In the genomic region with DNA sequence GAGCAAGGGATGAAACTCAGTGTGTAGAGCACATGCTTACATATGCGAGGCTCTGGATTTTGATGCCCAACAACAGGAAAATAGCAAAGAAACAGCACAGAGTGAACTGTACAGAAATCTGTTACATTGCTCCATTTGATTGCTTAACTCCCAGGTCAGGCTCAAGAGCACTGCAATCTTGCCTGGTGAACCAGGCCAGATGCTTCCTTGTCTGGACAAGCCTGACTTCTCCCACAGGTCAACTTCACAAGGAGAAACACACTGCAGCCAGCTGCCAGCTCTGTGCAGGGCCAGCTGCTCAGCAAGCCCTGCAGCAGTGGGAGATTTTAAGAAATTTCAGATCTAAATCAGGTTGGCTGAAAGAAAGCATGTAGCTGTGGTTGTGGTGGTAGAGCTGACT, we compare ENCODE assay signal across 18 mouse cellular contexts.
DNase-seq lines count a peak whose midpoint lies in the region; ATAC-seq and TF ChIP-seq lines count a peak whose summit lies in the region.
"Had no signal": no experiment of that assay in that cellular context is flagged by ENCODE, and none has a peak within 500 bp of the region (broad histone marks: within the 10 kb centered on the region; RNA-seq: fewer than 3 reads in every experiment).

No protein-coding gene starts in this region.

- no peaks in the 10 kb centered on the region for H3K27me3 ChIP-seq in liver, adult 2 months (ENCODE audit: control insufficient read depth, insufficient read depth, low read length)
- no peaks in the 10 kb centered on the region for H3K27me3 ChIP-seq in liver, embryonic 11.5 days (replicated peaks; ENCODE audit: control insufficient read depth, insufficient read depth, low read length)
- no peaks in the 10 kb centered on the region for H3K27me3 ChIP-seq in embryonic facial prominence, embryonic 14.5 days (replicated peaks; ENCODE audit: control insufficient read depth, insufficient read depth, low read length)
- no peaks in the 10 kb centered on the region for H3K27me3 ChIP-seq in intestine, postnatal 0 days (replicated peaks; ENCODE audit: control insufficient read depth, insufficient read depth, low read length)
- H3K27me3 ChIP-seq in heart, embryonic 11.5 days (ENCODE audit: control insufficient read depth, insufficient read depth, low read length), result no peaks in the 10 kb centered on the region
- H3K27me3 ChIP-seq: midbrain, embryonic 12.5 days had no signal

- H3K4me2 ChIP-seq in liver, embryonic 11.5 days, result no peak overlapping the region
- no peak overlapping the region for H3K4me2 ChIP-seq in embryonic facial prominence, embryonic 14.5 days (ENCODE audit: low read depth, low read length)
- no peak overlapping the region for H3K4me2 ChIP-seq in intestine, postnatal 0 days (replicated peaks; ENCODE audit: low read depth)
- no peak overlapping the region for H3K4me2 ChIP-seq in heart, embryonic 11.5 days
- H3K4me2 ChIP-seq: hindbrain, embryonic 14.5 days; midbrain, embryonic 12.5 days had no signal

- no peak overlapping the region for H3K4me3 ChIP-seq in liver, adult 2 months (ENCODE audit: insufficient read depth, low read depth, low read length)
- H3K4me3 ChIP-seq in liver, embryonic 11.5 days (ENCODE audit: low read depth, low read length), result no peak overlapping the region
- H3K4me3 ChIP-seq in embryonic facial prominence, embryonic 14.5 days (ENCODE audit: low read depth, low read length), result no peak overlapping the region
- no peak overlapping the region for H3K4me3 ChIP-seq in intestine, postnatal 0 days (ENCODE audit: low read depth, low read length)
- H3K4me3 ChIP-seq in heart, embryonic 11.5 days (ENCODE audit: low read depth, low read length), result no peak overlapping the region
- H3K4me3 ChIP-seq: heart, embryonic 10.5 days; midbrain, embryonic 12.5 days; myocyte had no signal

- no peak overlapping the region for H3K27ac ChIP-seq in liver, adult 2 months (replicated peaks; ENCODE audit: insufficient read depth, low read depth, low read length)
- H3K27ac ChIP-seq in liver, embryonic 11.5 days (ENCODE audit: low read depth, low read length), result no peak overlapping the region
- no peak overlapping the region for H3K27ac ChIP-seq in embryonic facial prominence, embryonic 14.5 days (replicated peaks; ENCODE audit: low read depth, low read length)
- no peak overlapping the region for H3K27ac ChIP-seq in intestine, postnatal 0 days (ENCODE audit: low read depth, low read length)
- no peak overlapping the region for H3K27ac ChIP-seq in heart, embryonic 11.5 days (ENCODE audit: low read depth, low read length)
- H3K27ac ChIP-seq: heart, embryonic 10.5 days; hindbrain, embryonic 14.5 days; midbrain, embryonic 12.5 days had no signal

- DNase-seq in liver, adult 2 months (ENCODE audit: extremely low read depth, low read depth, low spot score), result peak; percentile 7
- DNase-seq in liver, embryonic 11.5 days (ENCODE audit: low spot score), result no peak
- DNase-seq in embryonic facial prominence, embryonic 14.5 days (ENCODE audit: low spot score), result peak; percentile 12
- DNase-seq: adrenal gland, postnatal 36 days; cerebellum, adult 9-11 months; gastrocnemius, postnatal 10 days; liver; retina, postnatal 1 day; thymus, postnatal 36 days had no signal

- H3K36me3 ChIP-seq in liver, adult 2 months (ENCODE audit: control insufficient read depth, insufficient read depth, low read length), result no peaks in the 10 kb centered on the region
- no peaks in the 10 kb centered on the region for H3K36me3 ChIP-seq in liver, embryonic 11.5 days (ENCODE audit: control insufficient read depth, insufficient read depth, low read length)
- no peaks in the 10 kb centered on the region for H3K36me3 ChIP-seq in embryonic facial prominence, embryonic 14.5 days (ENCODE audit: control insufficient read depth, insufficient read depth, low read length)
- no peaks in the 10 kb centered on the region for H3K36me3 ChIP-seq in intestine, postnatal 0 days (ENCODE audit: control insufficient read depth, insufficient read depth)
- H3K36me3 ChIP-seq in heart, embryonic 11.5 days (ENCODE audit: control insufficient read depth, insufficient read depth, low read length), result no peaks in the 10 kb centered on the region
- H3K36me3 ChIP-seq: heart, embryonic 10.5 days; midbrain, embryonic 12.5 days had no signal

- H3K79me2 ChIP-seq in liver, adult 2 months (ENCODE audit: control insufficient read depth, insufficient read depth, low read length), result no peaks in the 10 kb centered on the region

- TF ChIP-seq POLR2A in liver, adult 2 months (IDR thresholded peaks at IDR 0.05; ENCODE audit: extremely low read depth, insufficient read depth, low read length), result no peak

- 91% methylated on average over 1 of the region's 1 CpGs for WGBS in liver, adult 2 months
- WGBS in liver, embryonic 11.5 days, result 92% methylated on average over 1 of the region's 1 CpGs
- WGBS in embryonic facial prominence, embryonic 14.5 days, result 68% methylated on average over 1 of the region's 1 CpGs
- WGBS in intestine, postnatal 0 days, result 81% methylated on average over 1 of the region's 1 CpGs
- WGBS in heart, embryonic 11.5 days (ENCODE audit: insufficient replicate concordance), result 86% methylated on average over 1 of the region's 1 CpGs

- ATAC-seq in liver, embryonic 11.5 days (replicated peaks; ENCODE audit: low FRiP score), result no peak
- ATAC-seq in embryonic facial prominence, embryonic 14.5 days (ENCODE audit: low read depth), result no peak
- peak; percentile 20; the same call in 1 of the 2 replicates for ATAC-seq in granulocyte monocyte progenitor cell, adult 5-6 weeks (replicated peaks; ENCODE audit: poor library complexity, severe bottlenecking)
- 0 out of 2 replicates have a peak, but pooled peaks have one; percentile 26 for ATAC-seq in megakaryocyte progenitor cell, adult 5-6 weeks (replicated peaks; ENCODE audit: poor library complexity)
- no peak for ATAC-seq in intestine, postnatal 0 days
- ATAC-seq in heart, embryonic 11.5 days (replicated peaks; ENCODE audit: insufficient number of reproducible peaks, low FRiP score, low TSS enrichment), result no peak
- ATAC-seq: intestine, embryonic 16.5 days had no signal

- H3K9ac ChIP-seq in liver, adult 2 months (ENCODE audit: low read depth, low read length), result no peak overlapping the region
- H3K9ac ChIP-seq in liver, embryonic 11.5 days (ENCODE audit: low read depth, low read length), result no peak overlapping the region
- H3K9ac ChIP-seq in embryonic facial prominence, embryonic 14.5 days (ENCODE audit: low read depth, low read length), result no peak overlapping the region
- H3K9ac ChIP-seq in intestine, postnatal 0 days (ENCODE audit: low read depth, low read length), result no peak overlapping the region
- no peak overlapping the region for H3K9ac ChIP-seq in heart, embryonic 11.5 days (ENCODE audit: low read depth, low read length)
- H3K9ac ChIP-seq: hindbrain, embryonic 14.5 days; midbrain, embryonic 12.5 days had no signal

- no peak for TF ChIP-seq CTCF in liver, adult 2 months (IDR thresholded peaks at IDR 0.05; ENCODE audit: low read depth, low read length)
- TF ChIP-seq CTCF in intestine, postnatal 0 days (IDR thresholded peaks at IDR 0.05; ENCODE audit: low read depth), result no peak

- H3K4me1 ChIP-seq in liver, adult 2 months (ENCODE audit: control insufficient read depth, insufficient read depth, low read length), result no peaks in the 10 kb centered on the region
- no peaks in the 10 kb centered on the region for H3K4me1 ChIP-seq in liver, embryonic 11.5 days (replicated peaks; ENCODE audit: control insufficient read depth, insufficient read depth, low read length)
- no peaks in the 10 kb centered on the region; the same call in 1 of the 2 replicates for H3K4me1 ChIP-seq in embryonic facial prominence, embryonic 14.5 days (ENCODE audit: control insufficient read depth, insufficient read depth, low read length)
- H3K4me1 ChIP-seq in intestine, postnatal 0 days (replicated peaks; ENCODE audit: control insufficient read depth, insufficient read depth, low read length), result no peaks in the 10 kb centered on the region
- H3K4me1 ChIP-seq in heart, embryonic 11.5 days (ENCODE audit: control insufficient read depth, insufficient read depth, low read length), result no peaks in the 10 kb centered on the region
- H3K4me1 ChIP-seq: heart, embryonic 10.5 days; midbrain, embryonic 12.5 days had no signal

- no peaks in the 10 kb centered on the region for H3K9me3 ChIP-seq in liver, embryonic 11.5 days (ENCODE audit: control insufficient read depth, low read length)
- H3K9me3 ChIP-seq in embryonic facial prominence, embryonic 14.5 days (ENCODE audit: control insufficient read depth, low read length), result no peaks in the 10 kb centered on the region
- no peaks in the 10 kb centered on the region for H3K9me3 ChIP-seq in intestine, postnatal 0 days (ENCODE audit: control insufficient read depth)
- no peaks in the 10 kb centered on the region for H3K9me3 ChIP-seq in heart, embryonic 11.5 days (replicated peaks; ENCODE audit: control insufficient read depth, low read length)
- H3K9me3 ChIP-seq: heart, embryonic 10.5 days; midbrain, embryonic 12.5 days had no signal

Comparison
In these comparisons a context has a peak if more than half of its experiments do, and no peak if none do; other contexts are left out.
1. ATAC-seq: peak in granulocyte monocyte progenitor cell, adult 5-6 weeks (single experiment) and megakaryocyte progenitor cell, adult 5-6 weeks (single experiment); none in liver, embryonic 11.5 days (single experiment), embryonic facial prominence, embryonic 14.5 days (single experiment), intestine, postnatal 0 days (single experiment) and heart, embryonic 11.5 days (single experiment).